Mouse (Mus musculus) leukemia stem cell, adult 10-12 weeks (primary cell): ENCODE results near the gene Sytl2. TPM values are rescaled to one million over a fixed set of nuclear protein-coding genes. Genes with fewer than 3 reads are reported as not detected.

ENCODE experiments used
- polyA plus RNA-seq: library from polyadenylated mRNA; stranded (reverse); fragments of >175 nt; gene quantifications from 2 replicates; pipeline ENCODE4 v1.2.3, GENCODE M21; 2012; ENCODE audit warnings: low replicate concordance

Gene Sytl2
- polyA plus RNA-seq: 0.16 TPM in 1 of 2 replicates, not detected in the other

DNA sequence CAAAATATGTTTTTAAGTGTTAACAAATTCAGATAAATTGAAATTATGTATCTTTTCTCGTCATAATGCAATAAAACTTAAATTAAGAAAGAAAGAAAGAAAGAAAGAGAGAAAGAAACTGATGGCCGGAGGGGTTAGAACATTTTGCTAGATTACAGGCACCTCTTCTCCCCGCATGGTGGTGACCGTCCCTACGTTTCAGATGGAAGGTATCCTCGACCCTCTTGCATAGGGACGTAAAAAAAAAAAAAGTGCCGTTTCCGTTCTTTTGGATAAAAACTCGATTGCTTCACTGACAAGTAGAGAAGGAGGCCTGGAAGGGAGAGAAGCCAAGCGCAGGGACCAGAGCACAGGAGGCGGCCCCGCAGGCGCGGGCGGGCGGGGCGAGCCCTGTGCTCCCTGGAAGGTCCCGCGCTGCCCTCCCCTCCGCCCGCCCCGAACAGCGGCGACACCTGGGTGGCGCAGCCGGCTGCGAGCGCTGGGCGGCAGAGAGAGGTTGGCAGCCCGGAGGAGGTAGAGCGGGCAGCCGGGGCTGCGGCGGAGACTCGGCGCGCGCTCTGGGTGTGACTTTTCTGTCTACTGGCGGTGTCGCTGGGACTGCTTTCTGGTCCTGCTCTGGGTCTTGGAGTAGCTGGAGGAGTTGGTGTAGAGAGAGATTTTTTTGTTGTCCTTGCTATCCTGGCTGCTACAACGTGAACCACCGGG is at the start of gene Sytl2:
TSS of gene Sytl2 (plus strand) at position 311 of the 705 bp plus-strand sequence.

DNA sequence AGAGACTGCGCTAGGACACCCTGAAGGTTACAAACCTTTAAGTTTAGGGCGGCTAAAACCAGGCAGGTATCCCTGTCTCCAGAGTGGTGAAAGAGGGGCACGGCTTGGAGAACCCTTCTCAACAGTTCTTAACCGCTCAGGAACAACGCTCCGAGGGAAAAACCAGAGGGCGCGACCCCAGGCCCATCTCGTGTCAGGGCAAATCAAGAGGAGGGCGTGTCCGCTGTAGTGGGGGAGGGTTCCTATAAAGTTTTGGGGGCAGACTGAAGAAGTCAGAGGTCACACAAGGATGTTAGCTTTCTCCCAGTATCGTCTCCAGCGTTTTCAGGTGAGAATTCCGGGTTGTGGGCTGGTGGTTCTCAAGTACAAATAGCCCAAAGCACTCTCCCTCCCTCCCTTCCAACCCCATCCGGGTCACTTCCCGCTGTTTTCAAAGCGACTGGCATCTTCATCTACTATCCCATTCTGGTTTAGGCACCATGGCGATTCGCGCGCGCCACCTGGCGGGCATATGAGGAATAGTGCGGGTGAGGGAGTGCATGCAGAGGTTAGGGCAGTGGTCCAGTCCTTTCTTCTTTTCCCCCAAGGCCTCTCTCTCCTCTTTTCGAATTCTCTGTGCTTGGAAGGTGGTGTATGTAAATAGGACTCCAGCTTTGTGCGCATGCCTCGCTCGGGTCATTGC is 36.6 kb upstream of the Sytl2 start, which contains the start of gene Ccdc83:
TSS of gene Ccdc83 (minus strand) at position 489 of the 682 bp plus-strand sequence.

DNA sequence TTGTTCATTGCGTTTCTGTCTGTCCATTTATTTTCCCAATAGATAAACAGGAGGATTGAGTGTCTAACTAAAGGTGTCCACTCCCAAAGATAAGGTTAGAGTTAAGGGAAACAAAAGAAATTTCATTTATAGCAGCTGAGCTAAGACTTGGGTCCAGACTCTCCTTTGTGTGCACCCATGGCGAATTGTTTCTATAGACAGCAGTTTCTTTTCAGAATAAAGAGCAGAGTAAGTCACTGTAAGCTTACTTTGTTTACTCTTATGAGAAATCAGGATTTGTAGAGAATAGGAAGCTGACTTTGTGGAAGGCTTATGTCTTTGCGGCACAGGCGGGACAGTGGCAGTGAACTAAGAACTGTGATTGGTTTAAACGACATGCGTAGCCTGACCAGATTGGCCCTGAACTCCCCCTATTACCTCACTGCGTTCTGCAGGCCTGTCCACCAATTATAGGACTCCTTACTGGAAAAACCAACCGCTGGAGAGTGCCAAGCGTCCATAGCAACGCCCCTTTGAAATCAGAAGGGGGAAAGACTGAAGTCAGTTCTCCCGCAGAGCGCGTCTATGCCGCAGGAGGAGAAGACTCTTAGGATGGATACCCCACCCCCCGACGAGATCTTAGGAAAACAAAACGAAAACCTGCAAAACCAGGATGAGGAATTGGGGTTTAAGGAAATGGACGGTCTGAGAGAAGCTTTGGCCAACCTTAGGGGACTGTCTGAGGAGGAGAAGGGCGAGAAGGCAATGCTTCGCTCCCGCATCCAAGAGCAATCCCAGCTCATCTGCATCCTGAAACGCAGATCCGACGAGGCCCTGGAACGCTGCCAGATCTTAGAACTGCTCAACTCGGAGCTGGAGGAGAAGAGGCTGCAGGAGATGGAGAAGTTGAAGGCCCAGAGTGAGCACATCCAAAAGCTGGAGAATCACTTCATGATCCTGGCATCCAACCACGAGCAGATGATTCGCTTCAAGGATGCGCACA is 124.3 kb downstream of the Sytl2 start, which contains the start of gene Ccdc89:
TSS of gene Ccdc89 (plus strand) at position 558 of the 982 bp plus-strand sequence.

DNA sequence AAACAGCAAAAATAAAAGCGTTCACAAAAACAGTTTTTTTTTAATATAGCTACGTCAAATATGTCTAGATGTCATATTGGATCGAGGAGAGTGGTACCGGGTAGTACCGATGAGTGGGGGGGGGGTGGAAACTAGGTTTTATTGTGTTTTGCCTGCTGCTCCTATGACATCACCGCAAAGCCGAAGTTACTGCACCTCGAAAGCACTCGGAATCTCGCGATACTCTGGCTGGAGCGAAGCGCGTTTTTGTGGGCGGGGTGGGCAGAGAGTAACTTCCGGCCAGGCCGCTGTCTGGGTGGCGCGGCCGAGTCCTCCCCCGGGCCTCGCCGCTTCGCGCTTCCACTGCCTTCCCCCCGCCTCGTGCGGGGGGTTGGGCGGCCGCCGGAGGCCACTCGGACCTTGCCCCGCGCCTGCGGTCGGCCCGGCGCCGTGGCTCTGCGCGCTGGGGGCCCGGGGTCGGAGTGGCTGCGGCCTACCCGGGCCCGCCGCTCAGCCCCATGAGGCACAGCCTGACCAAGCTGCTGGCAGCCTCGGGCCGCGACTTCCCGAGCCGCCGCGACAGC is 140.5 kb downstream of the Sytl2 start, which contains the start of gene Crebzf:
TSS of gene Crebzf (plus strand) at position 212 of the 563 bp plus-strand sequence.

DNA sequence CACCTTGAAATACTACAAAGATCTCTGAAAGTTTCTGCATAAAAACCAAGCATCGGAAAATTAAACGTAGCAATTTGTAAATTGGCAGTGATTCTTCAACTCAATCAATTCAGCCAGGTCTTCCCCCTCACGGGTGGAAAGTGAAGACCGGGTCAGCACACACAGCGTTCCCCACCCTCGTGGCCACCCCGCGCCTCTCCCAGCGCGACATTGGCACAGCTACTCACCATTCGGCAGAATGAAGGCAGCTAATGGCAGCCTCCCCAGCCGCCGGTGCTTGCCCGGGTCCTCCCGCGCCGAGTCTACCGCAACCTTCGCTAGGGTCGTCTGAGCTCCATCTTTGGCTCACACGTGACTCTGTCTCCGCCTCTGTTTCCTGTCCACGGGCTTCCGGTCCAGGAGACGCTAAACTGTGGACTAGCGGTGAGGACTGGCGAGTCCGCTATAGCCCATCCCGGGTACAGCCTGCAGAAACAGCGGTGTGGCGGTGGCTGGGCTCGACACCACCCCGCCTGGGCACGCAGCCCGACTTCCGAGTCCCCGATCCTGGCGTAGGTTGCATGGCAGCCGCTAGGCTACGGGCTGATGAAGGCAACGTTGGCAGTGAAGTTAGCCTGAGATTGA is 154.9 kb downstream of the Sytl2 start, which contains the start of gene Tmem126a:
TSS of gene Tmem126a (minus strand) at position 385 of the 624 bp plus-strand sequence.

Other genes with a start within 250 kb of the Sytl2 start
- 98.4 and 168 TPM in 2 replicates for gene Picalm, start 172.0 kb upstream of the Sytl2 start, polyA plus RNA-seq
- gene Ccdc83, start 36.5 kb upstream of the Sytl2 start, polyA plus RNA-seq: not detected in 2 replicates
- not detected in 2 replicates for gene Ccdc89, start 124.3 kb downstream of the Sytl2 start, polyA plus RNA-seq
- 70.6 and 126 TPM in 2 replicates for gene Crebzf, start 140.5 kb downstream of the Sytl2 start, polyA plus RNA-seq
- 9.1 and 11.5 TPM in 2 replicates for gene Tmem126a, start 155.0 kb downstream of the Sytl2 start, polyA plus RNA-seq
- gene Tmem126b, start 173.7 kb downstream of the Sytl2 start, polyA plus RNA-seq: 1.3 and 4.0 TPM in 2 replicates
- gene Dlg2, start 174.4 kb downstream of the Sytl2 start, polyA plus RNA-seq: 0.08 and 0.15 TPM in 2 replicates